Mouse (Mus musculus): Measurements from ENCODE around the gene Ssbp4.

The Ssbp4 gene

DNA sequence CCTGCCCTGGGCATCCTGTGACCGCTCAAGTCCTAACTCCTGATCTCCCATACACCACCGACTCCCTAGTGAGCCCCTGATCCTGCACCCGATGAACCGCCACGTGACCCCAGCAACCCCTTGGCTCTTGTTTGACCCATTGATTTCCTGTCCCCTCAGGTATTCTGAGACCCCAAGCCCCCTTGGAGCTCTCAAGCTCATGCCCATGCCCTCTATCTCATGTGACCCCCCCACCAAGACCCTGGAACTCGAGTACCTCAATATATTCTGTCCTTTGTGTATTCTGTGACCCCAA lies 1.1 kb downstream of the Ssbp4 start:
- DNase-seq (ENCODE audit: low spot score): no peak

DNA sequence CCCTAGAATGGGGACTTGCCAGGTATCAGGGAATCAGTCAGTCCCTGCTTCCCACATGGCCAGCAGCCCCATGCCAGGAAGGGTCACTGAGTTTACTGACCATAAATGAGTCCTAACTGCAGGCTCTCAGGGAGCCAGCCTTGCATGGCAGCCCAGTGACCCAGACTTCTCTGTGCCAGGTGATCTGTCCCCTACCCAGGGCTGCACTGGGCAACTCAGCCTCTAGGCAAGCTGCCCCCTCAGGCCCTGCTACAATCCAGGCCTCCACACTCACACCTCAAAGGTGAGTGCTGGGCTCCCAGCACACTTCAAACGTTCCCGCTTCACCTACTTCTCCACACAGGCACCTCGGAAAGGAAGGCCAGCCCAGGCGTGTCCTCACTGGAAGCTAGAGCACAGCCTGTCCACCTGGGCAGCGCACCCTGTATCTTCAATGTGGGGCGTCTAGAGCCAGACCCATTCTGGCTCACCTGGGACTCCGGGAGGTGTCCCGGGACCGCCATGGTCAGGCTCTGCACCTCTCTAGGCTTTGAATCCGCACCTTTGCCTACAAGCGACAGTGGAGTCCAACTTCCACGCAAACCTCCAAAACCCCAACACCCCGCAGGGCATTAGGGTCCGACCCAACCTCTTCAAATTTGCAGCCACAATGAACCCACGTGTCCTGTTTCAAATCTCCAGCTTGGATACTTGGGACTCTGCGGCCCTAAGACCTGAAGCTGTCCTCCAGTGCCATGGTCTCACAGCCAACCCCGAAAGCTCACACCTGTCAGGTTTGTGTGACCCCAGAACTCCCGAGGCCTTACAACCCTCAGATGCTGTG lies 1.7 kb downstream of the Ssbp4 start:
- DNase-seq (ENCODE audit: low spot score): no peak

DNA sequence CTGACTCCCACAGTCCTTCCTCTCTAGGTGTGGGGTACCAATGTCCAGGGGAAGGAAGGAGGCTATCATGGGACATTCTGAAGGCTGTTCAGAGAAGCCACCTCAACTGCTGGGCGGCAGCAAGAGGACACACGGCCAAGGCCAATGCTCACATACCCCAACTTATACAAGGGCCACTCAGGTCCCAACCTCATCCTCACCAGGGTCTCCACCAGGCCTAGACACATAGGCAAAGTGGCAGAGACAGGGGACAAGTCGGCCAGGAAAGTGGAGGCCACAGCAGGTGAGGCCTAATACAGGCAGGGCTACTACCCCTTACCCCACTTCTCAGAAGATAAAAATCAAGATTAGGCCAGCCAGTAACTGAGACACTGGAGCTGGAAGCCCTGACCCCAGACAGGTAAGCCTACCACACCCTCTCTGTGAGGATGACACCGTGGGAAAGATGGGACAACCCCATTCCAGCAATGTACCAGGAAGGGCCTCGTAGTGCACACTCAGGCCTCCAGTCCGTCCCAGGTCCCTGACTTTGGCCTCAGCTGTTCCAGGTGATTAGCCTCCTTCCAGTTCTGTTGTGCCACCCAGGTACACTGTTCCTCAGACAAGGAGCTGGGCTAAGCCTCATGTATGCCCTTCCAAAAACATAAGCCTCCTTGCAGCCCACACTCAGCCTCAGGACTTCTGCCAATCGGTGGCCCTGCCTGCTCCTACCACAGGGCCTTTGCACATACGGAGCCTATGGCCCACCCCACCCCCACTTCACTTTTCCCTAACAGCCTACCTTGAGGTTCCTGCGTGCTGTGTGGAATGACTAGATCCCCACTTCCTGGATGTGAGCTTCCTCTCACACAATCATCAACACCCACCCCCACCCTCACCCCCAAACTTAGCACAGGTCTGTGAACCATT lies 2.5 kb downstream of the Ssbp4 start:
- DNase-seq (ENCODE audit: low spot score): no peak

DNA sequence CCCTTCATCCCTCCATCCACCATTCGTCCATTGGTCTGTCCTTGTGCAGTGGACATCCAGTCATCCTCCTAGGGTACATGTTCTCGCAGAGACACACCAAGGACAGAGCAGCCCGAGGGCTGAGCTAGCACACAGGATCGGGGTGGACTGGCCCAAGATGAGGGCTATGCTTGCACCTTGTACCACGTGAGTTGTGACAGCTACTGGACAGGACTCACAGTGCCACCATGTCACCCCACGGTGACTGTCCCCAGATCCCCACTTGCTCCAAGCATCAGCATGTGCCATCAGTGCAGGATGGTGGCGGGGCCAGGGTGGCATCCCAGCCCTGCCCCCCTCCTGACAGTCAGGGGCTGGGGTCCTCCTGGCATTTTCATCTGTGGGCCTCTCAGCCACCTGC lies 4.1 kb downstream of the Ssbp4 start:
- no peak for DNase-seq (ENCODE audit: low spot score)

DNA sequence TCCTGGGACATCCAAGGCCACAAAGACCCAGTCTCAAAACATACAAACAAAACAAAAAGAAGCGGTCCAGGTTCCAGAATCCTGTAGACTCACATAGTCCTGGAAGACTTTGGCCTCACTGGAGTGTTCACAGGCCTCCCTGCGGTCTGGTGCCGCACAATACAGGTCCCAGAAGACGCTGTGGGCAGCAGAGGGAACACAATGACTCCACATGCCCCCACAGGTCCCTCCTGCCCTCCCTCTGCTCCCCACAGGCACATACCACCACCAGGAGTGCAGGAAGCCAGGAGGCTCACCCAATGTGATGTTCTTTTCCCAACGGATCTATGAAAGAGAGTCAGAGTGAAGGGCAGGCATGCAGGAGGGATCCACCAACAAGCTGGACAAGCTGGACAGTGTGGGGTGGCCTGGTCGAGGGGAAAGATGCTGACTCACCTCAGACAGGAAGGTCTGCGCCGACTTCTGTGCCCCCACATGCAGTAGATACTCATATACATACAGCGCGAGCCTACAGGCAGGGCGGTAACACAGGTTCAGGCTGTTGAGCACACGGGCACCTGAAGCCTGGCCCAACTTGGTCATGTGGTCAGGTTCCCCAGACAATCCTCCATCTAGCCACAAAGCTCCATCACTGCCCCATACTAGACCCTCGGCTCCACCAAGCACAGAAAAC lies 6.4 kb downstream of the Ssbp4 start:
- DNase-seq (ENCODE audit: low spot score): no peak

DNA sequence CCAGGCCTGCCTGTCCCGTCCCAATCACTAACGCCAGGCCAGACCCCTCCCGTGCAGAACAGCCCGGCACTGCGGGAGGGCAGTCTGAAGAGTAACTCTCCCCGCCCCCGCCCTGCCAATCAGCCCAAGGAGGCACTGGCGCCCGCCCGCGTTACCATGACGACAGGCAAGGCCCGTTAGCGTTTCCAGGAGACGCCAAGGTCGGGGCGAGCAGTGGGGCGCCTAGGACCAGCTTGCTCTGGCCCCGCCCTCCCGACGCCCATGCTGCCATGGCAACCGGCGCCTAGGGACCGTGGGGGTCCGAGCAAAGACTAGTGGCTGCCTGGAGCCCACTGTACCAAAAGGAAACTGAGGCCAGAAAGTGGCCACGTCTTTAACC lies 7.4 kb downstream of the Ssbp4 start:
- DNase-seq (ENCODE audit: low spot score): peak; percentile 81

DNA sequence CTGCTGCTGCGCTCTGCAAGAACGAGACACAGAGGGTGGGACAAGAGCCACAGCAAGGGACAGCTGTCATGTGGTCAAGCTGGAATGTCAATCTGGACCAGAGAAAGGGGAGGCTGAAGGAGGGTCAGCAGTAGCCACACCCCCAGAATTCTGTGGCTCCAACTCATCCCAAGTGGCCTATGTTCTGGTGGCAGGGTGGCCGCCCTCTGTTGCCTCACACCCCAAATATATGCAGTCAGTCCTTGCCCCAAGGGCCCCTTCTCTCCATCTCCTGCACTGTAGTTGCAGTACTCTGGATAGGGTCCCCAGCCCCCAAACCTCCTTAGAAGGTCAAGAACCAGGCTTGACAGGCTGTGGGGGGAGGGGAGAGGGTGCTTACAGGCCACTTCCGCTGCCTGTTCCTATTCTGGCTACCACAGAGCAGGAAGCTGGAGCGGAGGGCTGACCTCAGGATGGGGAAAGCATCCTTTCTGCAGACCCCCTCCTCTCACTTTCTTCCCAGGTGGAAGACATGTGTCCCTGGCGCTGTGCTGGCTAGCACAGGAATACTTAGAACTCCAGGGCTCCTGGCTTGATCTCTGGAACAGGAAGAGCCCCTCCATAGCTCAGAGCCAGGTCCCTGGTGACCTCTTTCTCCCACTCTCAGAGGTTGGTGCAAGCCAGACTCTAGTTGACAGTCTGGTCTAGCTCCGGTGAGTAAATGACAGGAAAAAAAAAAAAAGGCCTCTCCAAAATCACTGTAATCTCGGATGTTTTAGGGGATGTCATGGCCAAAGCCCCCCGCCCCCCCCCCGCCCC lies 8.0 kb downstream of the Ssbp4 start:
- DNase-seq (ENCODE audit: low spot score): peak; percentile 52

DNA sequence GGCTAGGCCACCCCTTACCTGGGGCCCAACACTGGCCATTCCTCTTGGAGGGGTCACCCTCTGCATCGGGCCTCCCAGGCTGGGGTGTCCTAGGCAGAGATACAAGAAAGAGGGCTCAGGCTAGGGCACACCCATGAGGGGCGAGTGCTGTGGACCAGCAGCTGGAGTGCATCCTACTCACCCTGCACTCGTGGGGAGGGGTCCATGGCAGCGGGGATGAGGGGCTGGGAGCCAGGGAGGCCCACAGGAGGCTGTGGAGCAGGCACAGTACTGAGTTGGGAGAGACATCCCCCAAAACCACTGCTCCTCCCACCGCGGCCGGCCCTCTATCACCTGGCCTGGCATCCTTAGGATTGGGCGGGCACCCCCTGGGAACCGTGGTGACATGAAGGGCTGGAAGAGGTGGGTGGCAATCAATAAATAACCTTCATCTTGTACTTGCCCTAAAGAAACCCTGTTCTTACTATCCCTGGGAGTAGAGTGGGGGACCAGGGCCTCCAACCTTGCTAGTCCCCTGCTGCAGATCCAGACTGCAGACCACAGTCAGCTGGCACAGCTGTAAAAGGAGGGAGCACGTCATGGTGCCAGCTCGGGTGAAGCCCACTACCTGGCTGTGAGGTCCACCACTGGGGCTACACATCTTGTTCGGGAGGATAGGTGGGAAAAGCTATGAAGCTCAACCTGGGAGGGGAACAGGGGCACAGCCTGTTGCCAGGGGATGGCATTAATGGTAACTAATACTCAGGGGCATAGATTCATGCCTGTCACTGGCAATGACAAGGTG lies 9.0 kb downstream of the Ssbp4 start:
- no peak for DNase-seq (ENCODE audit: low spot score)

DNA sequence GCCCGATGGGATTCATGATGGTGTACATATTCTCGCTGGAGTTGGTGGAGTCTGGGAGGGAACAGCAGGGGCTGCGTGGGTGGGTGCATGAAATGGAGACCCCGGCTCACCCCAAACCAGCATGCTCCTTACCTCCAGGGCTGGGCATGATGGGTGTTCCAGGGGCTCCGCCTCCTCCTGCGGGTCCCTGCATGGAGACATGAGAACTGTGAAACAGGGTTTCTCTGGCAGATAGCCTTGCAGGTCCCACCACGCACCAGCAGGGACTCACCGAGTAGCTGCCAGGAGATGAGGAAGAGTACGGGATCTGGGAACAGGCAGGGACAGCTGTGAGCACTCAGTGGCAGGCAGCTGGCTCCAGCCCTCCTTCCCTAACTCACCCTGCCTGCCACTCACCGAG lies 9.9 kb downstream of the Ssbp4 start:
- DNase-seq (ENCODE audit: low spot score): no peak

DNA sequence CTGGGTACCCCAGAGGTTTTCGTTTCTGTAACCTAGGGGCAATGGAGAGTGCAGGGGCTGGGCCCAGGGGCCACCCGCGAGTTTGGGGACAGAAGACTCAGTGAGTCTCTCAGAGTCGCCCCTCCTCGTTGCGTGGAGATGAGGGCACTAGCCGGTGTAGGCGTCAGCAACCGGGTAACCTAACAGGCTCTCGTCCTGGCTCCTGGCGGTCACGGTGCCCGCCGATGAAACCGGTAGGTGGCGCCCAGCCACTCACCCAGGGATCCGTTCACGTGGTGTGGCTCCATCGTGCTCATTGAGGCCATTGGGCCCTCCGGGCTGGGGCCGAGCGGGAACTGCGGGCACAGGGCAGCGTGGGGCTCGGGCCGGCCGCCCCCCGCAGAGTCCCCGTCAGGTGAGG lies 10.4 kb downstream of the Ssbp4 start:
- peak; percentile 68 for DNase-seq (ENCODE audit: low spot score)

DNA sequence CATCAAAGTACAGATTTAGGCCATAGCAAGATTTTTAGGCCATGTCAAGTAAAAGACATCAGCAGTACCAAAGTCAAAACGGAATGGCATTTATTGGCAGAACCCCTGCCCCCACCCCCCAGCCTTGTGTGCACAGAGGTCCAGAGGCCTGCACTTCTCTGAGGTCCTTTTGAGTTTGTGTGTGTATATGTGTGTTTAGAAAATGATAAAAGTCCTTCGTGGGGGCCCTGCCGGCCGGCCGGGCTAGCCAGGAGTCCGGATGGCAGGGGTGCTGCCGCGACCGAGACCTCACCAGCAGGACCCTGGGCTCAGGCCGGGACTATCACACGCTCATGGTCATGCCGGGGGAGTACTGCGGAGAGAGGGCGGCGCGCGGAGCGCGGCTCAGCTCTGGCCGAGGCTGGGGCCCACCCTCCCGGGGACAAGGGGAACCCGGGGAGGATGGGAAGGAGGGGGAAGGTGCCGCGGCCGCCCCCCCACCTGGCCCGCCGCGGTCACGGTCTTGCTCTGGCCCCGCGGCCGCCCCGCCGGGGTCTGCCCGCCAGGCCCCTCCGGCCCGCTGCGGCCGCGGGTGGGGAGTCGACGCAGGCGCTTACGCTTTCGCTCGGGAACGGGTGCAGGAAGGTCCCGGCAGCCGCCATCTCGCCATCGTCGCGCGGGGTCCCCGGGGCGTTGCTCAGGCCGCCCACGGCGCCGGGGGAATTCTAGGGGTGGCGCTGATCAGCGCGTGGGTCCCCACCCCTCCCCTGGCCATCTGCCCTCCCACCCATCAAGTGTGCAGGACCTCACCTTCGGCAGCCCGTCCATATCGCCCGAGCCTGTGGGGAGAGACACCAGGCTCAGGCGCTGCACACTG lies 11.0 kb downstream of the Ssbp4 start:
- no peak for DNase-seq (ENCODE audit: low spot score)

DNA sequence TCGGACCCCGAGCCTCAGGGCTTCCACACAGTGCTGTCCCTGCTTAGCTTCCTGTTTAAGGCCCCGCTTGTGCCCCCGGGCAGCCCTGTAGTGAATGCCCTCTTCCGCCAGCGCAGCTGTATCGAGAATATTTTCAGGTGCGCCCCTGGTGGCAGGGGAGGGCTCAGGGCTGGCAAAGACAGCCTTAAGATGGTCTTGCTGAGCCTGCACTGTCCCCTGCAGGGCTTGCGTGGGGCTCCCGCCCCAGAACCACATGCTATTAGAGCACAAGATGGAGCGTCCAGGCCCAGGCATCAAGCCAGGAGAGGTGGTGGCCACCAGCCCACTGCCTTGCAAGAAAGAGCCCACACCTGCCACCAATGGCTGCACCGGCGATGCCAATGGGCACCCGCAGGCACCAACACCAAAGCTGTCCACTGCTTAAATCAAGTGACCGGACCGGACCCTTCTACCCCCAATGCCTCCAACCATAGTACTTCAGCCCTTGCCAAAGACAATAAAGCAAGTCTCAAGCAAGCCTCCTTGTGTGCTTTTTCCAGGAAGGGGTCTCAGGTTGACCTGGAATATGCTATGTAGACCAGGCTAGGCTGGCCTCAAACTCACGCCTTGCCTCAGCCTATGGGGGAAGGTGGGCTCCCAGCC lies 11.8 kb downstream of the Ssbp4 start:
- no peak for DNase-seq (ENCODE audit: low spot score)

DNA sequence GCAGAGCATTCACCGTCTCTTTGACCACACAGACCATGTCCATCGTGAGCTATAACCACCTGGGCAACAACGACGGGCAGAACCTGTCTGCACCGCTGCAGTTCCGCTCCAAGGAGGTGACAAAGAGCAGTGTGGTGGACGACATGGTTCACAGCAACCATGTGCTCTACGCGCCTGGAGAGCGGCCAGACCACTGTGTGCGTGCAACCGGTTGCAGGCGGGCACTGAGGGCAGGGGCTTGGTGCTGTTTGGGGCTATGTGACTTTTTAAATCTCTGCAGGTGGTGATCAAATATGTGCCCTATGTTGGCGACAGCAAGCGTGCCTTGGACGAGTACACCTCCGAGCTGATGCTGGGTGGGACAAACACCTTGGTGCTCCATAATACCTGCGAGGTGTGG lies 12.5 kb downstream of the Ssbp4 start:
- no peak for DNase-seq (ENCODE audit: low spot score)

DNA sequence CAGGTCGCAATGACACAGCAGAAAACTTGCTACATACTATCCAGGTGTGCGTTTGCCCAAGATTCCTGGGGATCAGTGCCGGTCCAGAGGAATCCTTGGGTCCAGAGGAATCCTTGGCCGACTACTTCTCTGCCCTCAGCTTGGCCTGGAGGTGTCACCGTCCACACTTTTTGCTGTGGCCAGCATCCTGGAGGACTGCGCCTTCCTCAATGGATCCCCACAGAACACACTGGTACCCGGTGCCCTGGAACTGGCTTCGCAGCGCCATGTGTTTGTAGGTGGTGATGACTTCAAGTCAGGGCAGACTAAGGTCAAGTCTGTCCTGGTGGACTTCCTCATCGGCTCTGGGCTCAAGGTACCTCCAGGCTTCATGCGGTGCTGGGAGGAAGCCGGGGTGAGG lies 12.9 kb downstream of the Ssbp4 start:
- no peak for DNase-seq (ENCODE audit: low spot score)

DNA sequence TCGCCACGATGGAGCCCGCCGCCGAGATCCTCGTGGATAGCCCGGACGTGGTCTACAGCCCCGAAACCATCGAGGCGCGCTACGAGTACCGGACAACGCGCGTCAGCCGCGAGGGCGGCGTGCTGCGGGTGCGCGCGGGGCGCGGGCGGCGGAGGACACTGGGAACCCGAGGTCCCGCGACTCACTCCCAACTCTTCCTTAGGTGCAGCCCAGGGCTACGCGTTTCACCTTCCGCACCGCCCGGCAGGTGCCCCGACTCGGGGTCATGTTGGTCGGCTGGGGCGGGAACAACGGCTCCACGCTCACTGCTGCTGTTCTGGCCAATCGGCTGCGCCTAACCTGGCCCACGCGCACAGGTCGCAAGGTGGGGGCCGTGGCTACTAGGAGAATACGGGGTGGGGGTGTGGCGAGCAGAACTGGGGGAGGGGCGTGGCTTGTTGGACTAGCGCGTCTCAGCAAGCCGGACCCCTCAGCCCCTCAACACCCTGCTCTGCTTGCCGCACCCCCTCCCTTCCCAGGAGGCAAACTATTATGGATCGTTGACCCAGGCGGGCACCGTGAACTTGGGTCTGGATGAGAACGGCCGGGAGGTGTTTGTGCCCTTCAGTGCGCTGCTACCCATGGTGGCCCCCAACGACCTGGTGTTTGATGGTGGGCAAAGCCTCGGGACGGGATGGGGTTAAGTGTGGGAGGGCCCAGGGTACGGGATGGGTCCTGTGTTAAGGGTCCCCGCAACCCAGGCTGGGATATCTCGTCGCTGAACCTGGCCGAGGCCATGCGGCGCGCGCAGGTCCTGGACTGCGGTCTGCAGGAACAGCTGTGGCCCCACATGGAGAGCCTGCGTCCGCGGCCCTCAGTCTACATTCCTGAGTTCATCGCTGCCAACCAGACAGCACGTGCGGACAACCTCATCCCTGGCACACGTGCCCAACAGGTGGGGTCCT lies 13.8 kb downstream of the Ssbp4 start:
- DNase-seq (ENCODE audit: low spot score): peak; percentile 35

DNA sequence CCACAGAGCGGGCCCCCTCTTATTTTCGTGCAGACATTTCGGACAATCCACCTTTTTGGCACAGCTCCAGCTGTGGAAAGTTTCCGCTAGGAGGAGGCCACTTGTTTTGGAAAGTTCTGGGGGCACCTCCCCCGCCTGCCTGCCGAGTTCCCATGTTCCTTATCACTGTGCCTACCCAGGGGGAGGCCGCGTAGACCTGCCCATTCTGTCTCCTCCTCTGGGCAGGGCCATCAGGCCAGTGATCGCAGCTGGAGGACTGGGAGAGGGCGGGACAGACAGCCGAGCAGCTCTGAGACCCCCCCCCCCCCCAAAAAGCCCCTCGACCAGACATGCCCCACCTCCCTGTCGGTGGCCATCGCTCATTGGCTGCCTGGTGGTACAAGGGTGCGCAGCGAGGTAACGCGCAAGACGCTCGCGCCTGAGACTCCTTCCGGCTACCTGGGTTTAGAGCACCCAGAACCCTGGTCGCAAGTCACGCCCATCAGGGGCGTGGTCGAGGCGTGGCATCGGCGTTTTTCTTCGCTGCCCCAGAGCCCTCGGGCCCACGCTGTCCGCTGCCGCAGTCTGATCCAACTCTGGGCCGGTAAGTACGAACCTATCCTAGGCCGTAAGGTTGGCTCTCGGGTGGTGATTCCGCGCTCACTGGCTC lies 14.6 kb downstream of the Ssbp4 start, which contains the start of gene Isyna1:
Isyna1 (plus strand) TSS at position 413 of the 649 bp plus-strand sequence.
- peak; percentile 96 for DNase-seq (ENCODE audit: low spot score)

DNA sequence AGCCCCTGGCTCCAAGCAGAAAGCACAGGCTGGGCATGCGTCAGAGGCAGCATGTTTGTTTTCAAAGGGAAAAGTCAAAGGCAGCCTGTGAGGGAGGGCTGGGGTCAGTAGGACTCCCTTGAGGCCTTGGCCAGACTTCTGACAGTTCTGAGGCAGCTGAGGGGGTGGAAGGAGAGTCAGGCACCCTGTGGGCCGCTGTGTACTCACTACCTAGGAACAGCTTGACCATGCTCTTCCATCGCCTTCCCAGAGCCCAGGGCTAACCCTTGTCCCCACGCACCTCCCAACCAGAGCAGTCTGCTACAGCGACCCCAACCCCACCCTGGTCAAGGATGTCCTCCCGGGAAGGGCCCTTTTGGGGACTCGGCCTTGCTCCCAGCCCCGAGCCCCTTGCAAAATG lies 15.5 kb downstream of the Ssbp4 start:
- DNase-seq (ENCODE audit: low spot score): no peak

DNA sequence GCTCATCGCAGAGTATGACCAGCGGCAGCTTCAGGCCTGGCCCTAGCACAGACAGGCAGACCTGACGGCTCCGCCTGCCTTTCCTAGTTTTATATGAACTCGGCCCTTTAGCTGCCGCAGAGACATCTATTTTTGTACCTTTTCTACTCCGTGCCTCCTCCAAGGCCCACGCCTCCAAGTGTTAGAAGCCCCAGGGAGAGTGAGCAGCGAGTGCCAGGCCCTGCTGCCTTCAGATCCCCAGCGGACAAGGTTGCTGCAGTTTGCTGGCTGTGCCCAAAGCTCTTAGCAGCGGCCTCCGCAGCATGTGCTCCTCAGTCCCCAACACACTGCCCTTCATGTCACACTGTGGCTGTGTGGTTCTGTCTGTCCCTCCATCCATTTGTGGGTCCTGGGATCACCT lies 17.1 kb downstream of the Ssbp4 start:
- no peak for DNase-seq (ENCODE audit: low spot score)
